Mouse (Mus musculus) adrenal gland, postnatal 10 days (tissue): ENCODE results near the gene Kntc1. TPM values are rescaled to one million over a fixed set of nuclear protein-coding genes. Genes with fewer than 3 reads are reported as not detected.
"Not testable (repeated sequence)": the region's sequence is repeated elsewhere in the genome, so short reads cannot be mapped to it uniquely, and the experiment has no call there.

Experiments used
- DNase-seq: peaks from one replicate; pipeline ENCODE4 v3.0.0; 2021; ENCODE audit warnings: mixed read lengths
- long read RNA-seq, 2 experiments: library from polyadenylated mRNA; stranded (forward); transcript quantifications; one replicate each; pipeline ENCODE4 v2.0.0; 2021
- total RNA-seq, 2 experiments: library from RNA; stranded (reverse); gene quantifications; 2 replicates each; pipeline ENCODE4 v1.2.3; 2021

Gene Kntc1
- total RNA-seq, result 10 to 100 TPM in 1 of 2 experiments, 1 to 10 TPM in 1; 8.0 to 12.9 TPM
- long read RNA-seq, experiment 1, result 0 reads
- long read RNA-seq, experiment 2, full-length matches to known transcripts, result 1 of 1 reads
- long read RNA-seq, experiment 2, partial matches to known transcripts, result 0 of 1 reads
- long read RNA-seq, experiment 2, other reads (novel, unspliced or antisense), result 0 of 1 reads

GRCm38 (mm10) chr5:123749065-123750064, at the start of gene Kntc1, which contains the start of gene Rsrc2:
Gene Kntc1 (plus strand): TSS chr5:123749716.
Gene Rsrc2 (minus strand): TSS chr5:123749414.
- peak; percentile 98 for DNase-seq

DNA sequence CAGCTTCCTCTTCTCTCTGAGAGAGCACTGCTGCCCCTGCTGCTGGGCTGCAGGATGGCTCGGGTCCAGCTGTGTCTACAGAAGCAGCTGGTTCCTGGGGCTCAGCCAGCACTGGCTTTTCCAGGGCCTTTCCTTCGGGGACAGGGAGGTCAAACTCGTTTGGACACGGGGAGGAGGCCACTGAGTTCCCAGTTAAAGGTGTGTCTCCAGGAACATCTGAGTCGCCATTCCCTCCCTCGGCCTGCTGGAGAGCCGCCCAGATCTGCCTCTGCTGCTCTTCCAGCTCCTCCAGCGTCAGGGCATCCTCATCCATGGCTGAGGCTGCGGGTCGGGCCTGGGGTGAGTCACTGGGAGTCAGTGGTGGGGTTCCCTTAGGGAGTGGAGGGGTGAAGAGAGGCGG, 48.9 kb upstream of the Kntc1 start:
- peak; percentile 77 for DNase-seq

DNA sequence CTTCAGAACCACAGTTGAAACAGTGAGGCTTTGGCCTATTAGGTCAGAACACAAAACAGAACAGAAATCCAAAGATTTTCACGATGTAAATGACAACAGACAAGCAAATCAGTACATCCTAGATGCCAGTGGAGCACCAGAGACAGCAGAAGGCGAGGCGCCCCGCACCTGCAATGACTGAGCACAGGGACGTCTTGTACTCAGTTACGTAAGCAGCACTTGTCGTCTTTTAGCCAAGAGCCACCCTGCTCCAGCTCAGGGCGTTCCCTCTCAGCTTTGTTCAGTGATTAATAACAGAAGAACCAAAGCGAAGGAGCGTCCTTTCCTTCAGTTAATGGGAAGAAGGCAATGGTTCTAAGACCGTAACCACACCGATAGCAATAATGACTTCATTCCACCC, 40.9 kb upstream of the Kntc1 start:
- no peak for DNase-seq

DNA sequence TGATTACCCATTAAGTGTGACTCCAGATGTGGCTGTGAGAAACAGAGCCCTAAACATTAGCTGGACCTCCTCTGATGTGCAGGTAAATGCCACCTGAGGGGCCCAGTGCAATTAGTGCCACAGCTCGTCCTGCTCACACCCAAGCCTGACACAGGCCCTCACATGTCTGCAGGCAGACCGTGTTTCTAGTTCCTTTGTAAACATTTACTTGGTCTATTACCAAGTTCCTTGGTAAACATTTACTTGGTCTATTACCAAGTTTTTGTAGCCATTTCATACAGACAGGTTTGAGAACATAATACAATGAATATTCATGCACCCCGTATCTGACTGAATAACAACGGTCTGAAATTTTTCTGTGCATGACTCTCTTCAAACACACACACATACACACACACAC, 39.9 kb upstream of the Kntc1 start:
- no peak for DNase-seq

DNA sequence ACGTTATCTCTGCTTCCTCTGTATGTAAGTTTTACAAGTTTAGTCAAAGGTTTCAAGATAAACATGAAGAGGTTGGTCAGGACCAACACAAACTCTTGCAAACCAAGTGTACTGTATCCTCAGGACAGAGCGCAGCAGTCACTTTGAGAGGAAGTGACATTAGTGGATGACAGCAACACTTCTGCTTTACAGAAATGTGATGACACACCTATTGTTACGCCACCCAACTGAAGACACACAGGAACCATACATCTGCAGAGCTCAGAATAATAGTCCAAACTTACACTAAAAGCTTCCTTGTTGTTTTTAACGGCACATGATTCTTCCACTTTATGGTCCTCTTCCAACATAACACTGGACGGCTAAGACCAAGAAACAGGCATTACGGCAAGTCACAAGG, 35.7 kb upstream of the Kntc1 start:
- DNase-seq, result no peak

- DNase-seq, result no peak
Observed at GRCm38 (mm10) chr5:123714622-123715021, 34.9 kb upstream of the Kntc1 start.

- peak; percentile 95 for DNase-seq
Observed at GRCm38 (mm10) chr5:123720328-123721311, 28.9 kb upstream of the Kntc1 start, which contains the start of gene Zcchc8. Gene Zcchc8 (minus strand): TSS chr5:123721100.

DNA sequence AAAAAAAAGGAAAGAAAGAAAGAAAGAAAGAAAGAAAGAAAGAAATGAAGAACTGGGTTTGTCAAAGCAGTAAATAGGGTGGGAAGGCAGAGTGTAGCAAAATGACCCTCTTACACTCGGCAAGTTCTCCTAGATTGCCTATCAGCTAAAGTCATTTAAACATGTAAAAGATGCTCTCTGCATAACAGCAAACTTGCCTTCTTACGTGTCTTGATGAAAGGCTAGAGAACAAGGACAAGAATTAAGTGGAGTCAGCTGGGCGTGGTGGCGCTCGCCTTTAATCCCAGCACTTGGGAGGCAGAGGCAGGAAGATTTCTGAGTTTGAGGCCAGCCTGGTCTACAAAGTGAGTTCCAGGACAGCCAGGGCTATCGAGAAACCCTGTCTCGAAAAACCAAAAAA, 25.7 kb upstream of the Kntc1 start:
- DNase-seq, result not testable (repeated sequence)

DNA sequence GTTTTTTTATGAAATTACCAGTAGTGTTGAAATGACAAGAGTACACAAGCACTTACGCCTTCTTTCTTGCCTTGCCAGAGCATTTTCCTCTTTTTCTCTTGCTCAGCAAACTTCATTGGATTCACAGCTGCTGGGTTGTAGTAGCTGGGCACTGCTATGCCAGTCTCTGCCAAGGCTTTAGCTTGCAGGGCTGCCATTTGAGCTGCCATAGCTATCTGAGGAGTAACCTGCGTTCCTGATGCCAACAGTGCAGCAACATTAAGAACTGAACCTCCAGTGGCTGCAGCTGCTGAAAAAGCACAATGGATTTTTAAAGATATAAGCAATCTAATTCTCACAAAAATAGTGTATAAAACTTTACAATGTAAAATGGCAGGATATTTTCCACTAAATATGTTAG, 18.5 kb upstream of the Kntc1 start:
- DNase-seq, result no peak

DNA sequence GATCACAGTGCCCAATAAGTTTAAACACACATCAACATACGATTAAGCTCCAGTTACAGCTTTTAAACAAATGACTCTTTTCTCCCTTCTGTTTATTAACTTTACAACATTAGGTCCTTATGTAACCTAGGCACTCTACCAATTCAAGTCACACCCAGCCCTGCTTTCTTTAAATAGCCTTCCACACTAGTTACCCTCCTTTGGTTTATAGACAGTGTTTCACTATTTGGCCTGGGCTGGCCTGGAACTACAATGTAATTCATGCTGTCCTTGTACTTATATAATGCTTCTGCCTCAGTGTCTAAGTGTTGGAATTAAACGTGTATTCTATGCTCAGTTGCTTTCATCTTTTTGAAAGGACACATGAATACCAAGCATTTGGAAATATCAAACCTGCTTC, 5.2 kb upstream of the Kntc1 start:
- no peak for DNase-seq

DNA sequence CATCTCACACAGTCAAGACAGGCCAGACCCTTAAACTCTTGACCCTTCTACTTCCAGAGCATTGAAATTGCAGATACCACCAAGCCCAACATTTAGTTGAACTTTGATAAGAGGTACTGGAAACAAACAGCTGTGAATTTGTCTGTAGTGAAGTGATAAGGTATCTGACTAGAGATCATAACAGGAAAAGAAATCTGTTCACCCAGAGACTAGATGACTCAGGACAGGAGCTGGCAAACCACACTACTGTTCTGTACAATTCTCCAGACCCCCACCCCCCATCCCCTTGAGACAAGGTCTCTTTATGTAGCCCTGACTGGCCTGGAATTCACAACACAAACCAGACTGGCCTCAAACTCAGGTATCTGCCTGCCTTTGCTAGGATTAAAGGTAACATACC, 3.3 kb upstream of the Kntc1 start:
- DNase-seq, result peak; percentile 13

DNA sequence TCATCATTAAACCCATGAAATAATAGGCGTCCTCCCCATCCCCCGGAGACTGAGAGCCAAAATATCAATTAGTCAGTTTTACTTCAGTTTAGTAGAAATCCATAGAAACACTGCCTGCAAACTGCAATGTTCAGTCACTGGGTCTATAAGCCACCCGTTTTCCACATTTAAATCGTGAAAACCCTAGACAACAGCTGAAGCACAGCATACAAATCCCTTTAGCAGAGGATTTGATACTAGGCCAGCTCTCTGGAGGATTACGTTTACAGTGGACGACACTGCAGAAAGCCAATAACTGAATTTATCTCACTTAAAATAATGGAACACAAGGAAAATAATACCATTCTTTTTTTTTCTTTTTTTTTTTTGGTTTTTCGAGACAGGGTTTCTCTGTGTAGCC, 1.9 kb upstream of the Kntc1 start:
- DNase-seq, result no peak

GRCm38 (mm10) chr5:123748339-123749064, 1.0 kb upstream of the Kntc1 start:
- DNase-seq, result peak; percentile 7

- no peak for DNase-seq
Observed at GRCm38 (mm10) chr5:123765506-123765905, 16.0 kb downstream of the Kntc1 start.

GRCm38 (mm10) chr5:123766455-123766854, 16.9 kb downstream of the Kntc1 start:
- DNase-seq, result not testable (repeated sequence)

- no peak for DNase-seq
Observed at GRCm38 (mm10) chr5:123773441-123773840, 23.9 kb downstream of the Kntc1 start.

- DNase-seq, result no peak
Observed at GRCm38 (mm10) chr5:123780716-123781115, 31.2 kb downstream of the Kntc1 start.

DNA sequence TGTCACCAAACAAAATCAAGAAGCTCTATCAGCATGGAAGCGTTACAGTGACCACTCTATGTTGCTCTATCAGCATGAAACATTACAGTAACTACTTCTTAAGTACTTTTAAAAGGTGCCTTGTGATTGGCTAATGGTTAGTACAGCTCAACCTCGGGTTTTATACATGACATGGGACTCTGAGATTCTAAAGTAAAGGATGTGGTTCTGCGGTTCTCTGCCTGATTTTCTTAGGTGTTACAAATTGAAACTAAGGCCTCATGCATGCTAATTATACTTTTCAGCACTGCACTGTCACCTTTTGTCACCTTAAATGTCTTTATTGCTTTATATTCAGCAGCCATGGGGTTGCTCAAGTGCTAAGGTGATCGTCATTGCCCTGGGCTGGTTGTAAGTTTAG, 32.3 kb downstream of the Kntc1 start:
- no peak for DNase-seq

DNA sequence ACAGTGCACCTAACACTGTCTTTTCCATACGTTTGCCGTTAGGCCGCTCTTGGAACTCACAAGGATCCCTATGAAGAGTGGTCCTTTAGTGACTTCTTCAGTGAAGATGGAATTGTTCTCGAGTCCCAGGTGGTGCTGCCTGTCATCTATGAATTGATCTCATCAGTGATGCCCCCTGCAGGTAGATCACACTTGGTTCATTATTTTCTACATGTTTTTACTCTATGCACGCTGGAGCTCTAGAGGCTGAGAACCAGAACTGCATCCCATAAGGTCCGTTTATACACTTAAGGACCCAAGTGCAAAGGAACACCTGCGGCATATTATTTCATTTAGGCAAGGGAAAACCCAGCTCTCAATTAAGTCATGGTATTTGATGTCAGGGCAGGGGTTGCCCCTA, 39.5 kb downstream of the Kntc1 start:
- DNase-seq, result no peak

GRCm38 (mm10) chr5:123793081-123793480, 43.6 kb downstream of the Kntc1 start:
- no peak for DNase-seq

GRCm38 (mm10) chr5:123806334-123806733, 56.8 kb downstream of the Kntc1 start:
- DNase-seq, result peak; percentile 37
